In genomic region chr13:43900758-43901157, GRCm38 (mm10) we compare ENCODE assay signal across 14 mouse cellular contexts.
DNase-seq lines count a peak whose midpoint lies in the region; ATAC-seq and TF ChIP-seq lines count a peak whose summit lies in the region.
"Had no signal": no experiment of that assay in that cellular context is flagged by ENCODE, and none has a peak within 500 bp of the region (broad histone marks: within the 10 kb centered on the region; RNA-seq: fewer than 3 reads in every experiment).

No protein-coding gene starts in this region.

- DNase-seq in embryonic facial prominence, embryonic 14.5 days (ENCODE audit: low spot score), result no peak
- DNase-seq in embryonic facial prominence, embryonic 10.5 days (ENCODE audit: low spot score), result no peak
- no peak for DNase-seq in kidney, postnatal 0 days (ENCODE audit: low spot score)
- no peak for DNase-seq in right cerebral cortex, adult 18-20 months
- no peak for DNase-seq in right cerebral cortex, postnatal 10 days (ENCODE audit: low spot score in 2 of 2)
- DNase-seq: adrenal gland, adult 8-10 months; gastrocnemius, postnatal 25 days; liver, embryonic 13.5 days; thymus, adult 2 months had no signal

- TF ChIP-seq CTCF in kidney, postnatal 0 days (IDR thresholded peaks at IDR 0.05; ENCODE audit: low read depth), result 0 out of 2 replicates have a peak, but pooled peaks have one; percentile 3

- peak; percentile 50; the same call in 1 of the 2 replicates for ATAC-seq in embryonic facial prominence, embryonic 14.5 days (ENCODE audit: low read depth)
- no peak for ATAC-seq in kidney, postnatal 0 days (replicated peaks; ENCODE audit: low FRiP score, low read depth)
- ATAC-seq in kidney, embryonic 14.5 days (ENCODE audit: low FRiP score, low TSS enrichment), result no peak
- ATAC-seq in heart, embryonic 16.5 days (replicated peaks; ENCODE audit: extremely low read depth, insufficient read depth, low FRiP score), result 0 out of 2 replicates have a peak, but pooled peaks have one; percentile 18
- ATAC-seq: inflammation-experienced regulatory T-cells, adult 6 months had no signal

- H3K9me3 ChIP-seq in embryonic facial prominence, embryonic 14.5 days (ENCODE audit: control insufficient read depth, low read length), result no peaks in the 10 kb centered on the region
- no peaks in the 10 kb centered on the region for H3K9me3 ChIP-seq in embryonic facial prominence, embryonic 10.5 days
- H3K9me3 ChIP-seq in kidney, postnatal 0 days (replicated peaks; ENCODE audit: low read length), result no peaks in the 10 kb centered on the region
- no peaks in the 10 kb centered on the region for H3K9me3 ChIP-seq in kidney, embryonic 14.5 days (ENCODE audit: control insufficient read depth, low read length)
- H3K9me3 ChIP-seq in heart, embryonic 16.5 days (replicated peaks; ENCODE audit: control insufficient read depth, low read length), result no peaks in the 10 kb centered on the region
- H3K9me3 ChIP-seq: liver, embryonic 13.5 days; neural tube, embryonic 13.5 days had no signal

- H3K9ac ChIP-seq in embryonic facial prominence, embryonic 14.5 days (ENCODE audit: low read depth, low read length), result no peak overlapping the region
- no peak overlapping the region for H3K9ac ChIP-seq in kidney, postnatal 0 days (ENCODE audit: low read depth, low read length)
- H3K9ac ChIP-seq in kidney, embryonic 14.5 days (ENCODE audit: low read depth, low read length), result no peak overlapping the region
- no peak overlapping the region for H3K9ac ChIP-seq in heart, embryonic 16.5 days (ENCODE audit: low read length)
- H3K9ac ChIP-seq: liver, embryonic 13.5 days; neural tube, embryonic 13.5 days had no signal

- H3K4me3 ChIP-seq in embryonic facial prominence, embryonic 14.5 days (ENCODE audit: low read depth, low read length), result no peak overlapping the region
- H3K4me3 ChIP-seq in embryonic facial prominence, embryonic 10.5 days, result no peak overlapping the region
- H3K4me3 ChIP-seq in kidney, postnatal 0 days (replicated peaks; ENCODE audit: low read depth, low read length), result no peak overlapping the region
- H3K4me3 ChIP-seq in kidney, embryonic 14.5 days (ENCODE audit: low read length), result no peak overlapping the region
- no peak overlapping the region for H3K4me3 ChIP-seq in brown adipose tissue, adult 24 weeks (ENCODE audit: insufficient read depth, low read depth, low read length)
- H3K4me3 ChIP-seq in heart, embryonic 16.5 days (ENCODE audit: low read length), result no peak overlapping the region
- H3K4me3 ChIP-seq: liver, embryonic 13.5 days; neural tube, embryonic 13.5 days had no signal

- no peaks in the 10 kb centered on the region for H3K36me3 ChIP-seq in embryonic facial prominence, embryonic 14.5 days (ENCODE audit: control insufficient read depth, insufficient read depth, low read length)
- H3K36me3 ChIP-seq in embryonic facial prominence, embryonic 10.5 days (replicated peaks), result no peaks in the 10 kb centered on the region
- no peaks in the 10 kb centered on the region for H3K36me3 ChIP-seq in kidney, postnatal 0 days (ENCODE audit: insufficient read depth, low read length)
- no peaks in the 10 kb centered on the region for H3K36me3 ChIP-seq in kidney, embryonic 14.5 days (ENCODE audit: control insufficient read depth, insufficient read depth, low read length)
- H3K36me3 ChIP-seq in heart, embryonic 16.5 days (ENCODE audit: control insufficient read depth, insufficient read depth), result no peaks in the 10 kb centered on the region
- H3K36me3 ChIP-seq: liver, embryonic 13.5 days; neural tube, embryonic 13.5 days had no signal

- 63% methylated on average over 7 of the region's 7 CpGs for WGBS in embryonic facial prominence, embryonic 14.5 days
- 72% methylated on average over 7 of the region's 7 CpGs for WGBS in embryonic facial prominence, embryonic 10.5 days
- 72% methylated on average over 7 of the region's 7 CpGs for WGBS in kidney, postnatal 0 days
- 70% methylated on average over 7 of the region's 7 CpGs for WGBS in kidney, embryonic 14.5 days
- WGBS in heart, embryonic 16.5 days, result 49% methylated on average over 7 of the region's 7 CpGs

- H3K4me1 ChIP-seq in embryonic facial prominence, embryonic 14.5 days (ENCODE audit: control insufficient read depth, insufficient read depth, low read length), result no peaks in the 10 kb centered on the region; the same call in 1 of the 2 replicates
- peaks cover 13% of the 10 kb centered on the region for H3K4me1 ChIP-seq in embryonic facial prominence, embryonic 10.5 days
- H3K4me1 ChIP-seq in kidney, postnatal 0 days (replicated peaks; ENCODE audit: insufficient read depth, low read length), result 0 out of 2 replicates have a peak, but pooled peaks cover 2% of the 10 kb centered on the region
- H3K4me1 ChIP-seq in kidney, embryonic 14.5 days (ENCODE audit: control insufficient read depth, insufficient read depth, low read length), result peaks cover under 1% of the 10 kb centered on the region; the same call in 1 of the 2 replicates
- no peaks in the 10 kb centered on the region; the same call in 1 of the 2 replicates for H3K4me1 ChIP-seq in brown adipose tissue, adult 24 weeks (ENCODE audit: control insufficient read depth, insufficient read depth, insufficient read length, low read length)
- peaks cover 7% of the 10 kb centered on the region; the same call in 1 of the 2 replicates for H3K4me1 ChIP-seq in heart, embryonic 16.5 days (ENCODE audit: control insufficient read depth, insufficient read depth, low read length)
- H3K4me1 ChIP-seq: liver, embryonic 13.5 days had no signal

- no peak overlapping the region for H3K27ac ChIP-seq in embryonic facial prominence, embryonic 14.5 days (replicated peaks; ENCODE audit: low read depth, low read length)
- no peak overlapping the region for H3K27ac ChIP-seq in embryonic facial prominence, embryonic 10.5 days (replicated peaks)
- no peak overlapping the region for H3K27ac ChIP-seq in kidney, postnatal 0 days
- H3K27ac ChIP-seq in kidney, embryonic 14.5 days (ENCODE audit: low read depth, low read length), result no peak overlapping the region
- H3K27ac ChIP-seq in brown adipose tissue, adult 24 weeks (replicated peaks; ENCODE audit: low read depth, low read length), result peak overlapping the region; percentile 72
- no peak overlapping the region for H3K27ac ChIP-seq in heart, embryonic 16.5 days (ENCODE audit: low read length)
- H3K27ac ChIP-seq: liver, embryonic 13.5 days; neural tube, embryonic 13.5 days had no signal

- H3K27me3 ChIP-seq in embryonic facial prominence, embryonic 14.5 days (replicated peaks; ENCODE audit: control insufficient read depth, insufficient read depth, low read length), result no peaks in the 10 kb centered on the region
- peaks cover 12% of the 10 kb centered on the region; the same call in 1 of the 2 replicates for H3K27me3 ChIP-seq in embryonic facial prominence, embryonic 10.5 days (replicated peaks; ENCODE audit: low read depth, poor library complexity, severe bottlenecking)
- no peaks in the 10 kb centered on the region for H3K27me3 ChIP-seq in kidney, postnatal 0 days (ENCODE audit: insufficient read depth, low read length)
- H3K27me3 ChIP-seq in kidney, embryonic 14.5 days (ENCODE audit: control insufficient read depth, insufficient read depth, low read length), result no peaks in the 10 kb centered on the region
- H3K27me3 ChIP-seq in heart, embryonic 16.5 days (ENCODE audit: control insufficient read depth, insufficient read depth, low read length), result no peaks in the 10 kb centered on the region
- H3K27me3 ChIP-seq: neural tube, embryonic 13.5 days had no signal

- no peak overlapping the region for H3K4me2 ChIP-seq in embryonic facial prominence, embryonic 14.5 days (ENCODE audit: low read depth, low read length)
- no peak overlapping the region for H3K4me2 ChIP-seq in kidney, postnatal 0 days (ENCODE audit: low read length)
- no peak overlapping the region for H3K4me2 ChIP-seq in kidney, embryonic 14.5 days (replicated peaks; ENCODE audit: low read depth, low read length)
- no peak overlapping the region for H3K4me2 ChIP-seq in heart, embryonic 16.5 days (ENCODE audit: low read depth, low read length)
- H3K4me2 ChIP-seq: liver, embryonic 13.5 days; neural tube, embryonic 13.5 days had no signal

Comparison
In these comparisons a context has a peak if more than half of its experiments do, and no peak if none do; other contexts are left out.
1. ATAC-seq: peak in embryonic facial prominence, embryonic 14.5 days (single experiment) and heart, embryonic 16.5 days (single experiment); none in kidney, postnatal 0 days (single experiment) and kidney, embryonic 14.5 days (single experiment).